Mouse (Mus musculus): ENCODE measurements around the gene Hspd1.

Hspd1 gene

DNA sequence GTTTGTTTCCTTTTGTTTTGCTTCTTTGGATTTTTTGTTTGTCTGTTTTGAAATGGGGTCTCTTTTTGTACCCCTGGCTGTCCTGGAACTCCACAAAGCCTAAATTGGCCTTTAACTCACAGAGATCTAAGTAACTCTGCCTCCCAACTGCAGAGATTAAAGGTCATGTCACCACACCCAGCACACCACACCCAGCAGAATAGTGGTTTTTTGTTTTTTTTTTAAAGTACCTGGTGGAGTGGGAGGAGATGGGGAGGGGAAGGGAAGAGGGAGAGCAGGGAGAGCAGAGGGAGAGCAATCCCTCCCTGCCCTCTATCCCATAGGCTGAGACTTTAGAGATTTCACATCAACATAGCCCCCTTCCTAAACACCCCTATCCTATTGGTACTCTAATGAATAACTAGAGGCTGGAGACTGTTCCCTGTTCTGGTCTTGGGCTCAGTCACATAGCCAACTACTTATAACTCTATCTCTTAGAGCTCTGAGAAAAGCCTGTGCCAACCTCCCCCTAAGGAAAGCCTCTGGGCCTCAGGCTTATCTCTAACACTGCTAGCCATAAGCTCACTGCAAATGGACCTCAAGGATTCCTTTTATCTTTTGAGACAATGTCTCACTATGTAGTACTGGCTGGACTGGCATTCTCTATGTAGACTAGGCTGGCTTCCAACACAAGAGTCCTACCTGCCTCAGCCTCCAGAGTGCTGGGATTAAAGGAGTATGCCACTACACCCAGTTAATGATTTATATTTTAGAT lies 56.8 kb downstream of the Hspd1 start:
- DNase-seq: no peak

DNA sequence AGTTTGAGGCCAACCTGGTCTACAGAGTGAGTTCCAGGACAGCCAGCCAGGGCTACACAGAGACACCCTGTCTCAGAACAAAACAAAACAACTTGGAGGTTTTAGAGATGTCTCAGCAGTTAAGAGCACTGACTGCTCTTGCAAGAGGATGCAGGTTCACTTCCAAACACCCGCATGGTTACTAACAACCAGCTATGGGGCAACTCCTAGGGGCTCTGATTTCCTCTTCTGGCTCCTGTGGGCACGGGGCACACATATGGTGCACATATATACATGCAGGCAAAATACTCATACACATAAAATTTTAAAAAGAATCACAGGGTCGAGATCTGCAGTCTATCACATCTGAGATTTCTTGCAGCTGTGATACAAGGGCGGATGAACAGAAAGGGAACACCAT lies 58.6 kb downstream of the Hspd1 start:
- no peak for DNase-seq

DNA sequence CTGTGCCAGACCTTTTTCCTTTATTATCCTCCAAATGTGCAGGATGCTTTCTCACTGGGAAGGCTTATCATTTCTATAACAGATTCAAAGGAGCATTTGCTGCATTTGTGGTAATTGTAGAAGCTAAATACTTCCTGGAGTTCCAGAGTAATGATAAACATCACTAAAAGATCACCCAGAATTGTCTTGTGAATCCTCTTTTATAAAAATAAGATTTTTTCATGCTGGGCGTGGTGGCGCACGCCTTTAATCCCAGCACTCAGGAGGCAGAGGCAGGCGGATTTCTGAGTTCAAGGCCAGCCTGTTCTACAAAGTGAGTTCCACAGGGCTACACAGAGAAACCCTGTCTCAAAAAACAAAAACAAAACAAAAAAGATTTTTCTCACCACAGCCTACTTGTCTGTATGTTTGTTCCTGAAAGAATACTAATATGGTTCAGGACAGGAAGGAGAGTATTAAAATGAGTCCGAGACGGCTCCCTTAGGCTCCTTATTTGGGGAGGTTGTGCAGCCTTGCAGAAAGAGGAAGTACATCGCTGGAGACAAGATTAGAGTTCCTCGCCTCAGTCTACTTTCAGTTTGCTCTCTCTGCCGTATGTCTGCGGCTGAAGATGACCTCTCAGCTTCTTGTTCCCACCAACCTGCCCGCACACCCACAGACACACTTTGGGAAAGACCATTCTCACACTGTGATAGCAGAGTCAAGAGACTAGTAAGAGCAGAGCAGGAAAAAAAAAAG lies 59.4 kb downstream of the Hspd1 start:
- no peak for DNase-seq

DNA sequence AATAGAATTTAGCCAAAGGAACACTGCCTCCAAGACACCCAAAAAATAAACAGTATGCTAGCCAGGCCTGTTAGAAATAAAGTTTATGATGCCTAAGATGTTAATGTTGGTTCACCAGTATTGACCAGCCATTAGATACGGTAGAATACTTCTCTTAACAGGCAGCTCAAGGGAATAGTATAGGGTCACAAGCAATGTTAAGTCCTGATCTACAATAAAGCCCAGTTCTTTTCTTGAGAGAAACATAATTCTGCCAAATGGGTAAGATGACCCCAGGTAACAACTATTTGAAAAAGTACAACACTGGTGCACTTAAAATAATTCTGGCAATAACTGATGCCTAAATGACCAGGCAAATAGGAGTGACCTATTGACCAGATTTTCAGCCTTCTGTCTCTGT lies 60.1 kb downstream of the Hspd1 start:
- no peak for DNase-seq

Data from cerebellum, adult 8-10 months (tissue).